ENCODE assay signal across 8 mouse cellular contexts in genomic region chr10:8795336-8795735, GRCm38 (mm10).
DNase-seq lines count a peak whose midpoint lies in the region; ATAC-seq and TF ChIP-seq lines count a peak whose summit lies in the region.

No protein-coding gene starts in this region.

- TF ChIP-seq CTCF in embryonic fibroblast, embryonic 13.5 days (IDR thresholded peaks at IDR 0.05; ENCODE audit: borderline replicate concordance, insufficient read depth, low read length) = peak; percentile 75
- TF ChIP-seq CTCF in hindbrain, postnatal 0 days (IDR thresholded peaks at IDR 0.05; ENCODE audit: low read depth) = peak; percentile 85

- H3K4me3 ChIP-seq in embryonic fibroblast, embryonic 13.5 days (ENCODE audit: insufficient read depth, low read length) = no peak overlapping the region
- H3K4me3 ChIP-seq in hindbrain, postnatal 0 days (ENCODE audit: low read length) = no peak overlapping the region
- no peak overlapping the region for H3K4me3 ChIP-seq in midbrain, embryonic 11.5 days (ENCODE audit: low read depth, low read length)

- H3K4me1 ChIP-seq in embryonic fibroblast, embryonic 13.5 days (ENCODE audit: control insufficient read depth, insufficient read depth, low read length) = no peaks in the 10 kb centered on the region
- no peaks in the 10 kb centered on the region for H3K4me1 ChIP-seq in hindbrain, postnatal 0 days (ENCODE audit: insufficient read depth, low read length)
- no peaks in the 10 kb centered on the region for H3K4me1 ChIP-seq in midbrain, embryonic 11.5 days (ENCODE audit: control insufficient read depth, insufficient read depth, low read length)

- no peaks in the 10 kb centered on the region for H3K36me3 ChIP-seq in hindbrain, postnatal 0 days (ENCODE audit: insufficient read depth, low read length)
- H3K36me3 ChIP-seq in midbrain, embryonic 11.5 days (ENCODE audit: control insufficient read depth, insufficient read depth, low read length) = no peaks in the 10 kb centered on the region

- no peak for TF ChIP-seq POLR2A in embryonic fibroblast, embryonic 13.5 days (IDR thresholded peaks at IDR 0.05; ENCODE audit: low read depth, low read length)

- H3K4me2 ChIP-seq in hindbrain, postnatal 0 days (ENCODE audit: low read depth, low read length) = no peak overlapping the region
- H3K4me2 ChIP-seq in midbrain, embryonic 11.5 days = no peak overlapping the region

- peak; percentile 75 for DNase-seq in MN1 (ENCODE audit: low spot score)
- DNase-seq in adrenal gland, postnatal 4 days (ENCODE audit: low spot score in 2 of 2) = peak; percentile 28 to 46
- peak; percentile 85 for DNase-seq in hindbrain, postnatal 0 days (ENCODE audit: low spot score)
- DNase-seq in left cerebral cortex, postnatal 10 days (ENCODE audit: extremely low spot score in 1 of 2, low spot score in 2 of 2) = peak; percentile 42 to 81
- peak; percentile 96 for DNase-seq in midbrain, embryonic 11.5 days (ENCODE audit: low spot score, missing footprints)
- peak; percentile 29 to 62 for DNase-seq in right cerebral cortex, postnatal 36 days (ENCODE audit: low spot score in 2 of 2)
- DNase-seq in Muller cell, postnatal 12 days (ENCODE audit: inconsistent ontology term) = no peak

- H3K27me3 ChIP-seq in hindbrain, postnatal 0 days (ENCODE audit: insufficient read depth, low read length) = no peaks in the 10 kb centered on the region
- H3K27me3 ChIP-seq in midbrain, embryonic 11.5 days (ENCODE audit: control insufficient read depth, insufficient read depth, low read length) = no peaks in the 10 kb centered on the region

- H3K9ac ChIP-seq in hindbrain, postnatal 0 days (replicated peaks; ENCODE audit: low read length) = no peak overlapping the region
- H3K9ac ChIP-seq in midbrain, embryonic 11.5 days (ENCODE audit: low read length) = no peak overlapping the region

- H3K9me3 ChIP-seq in hindbrain, postnatal 0 days (ENCODE audit: low read length) = no peaks in the 10 kb centered on the region
- no peaks in the 10 kb centered on the region for H3K9me3 ChIP-seq in midbrain, embryonic 11.5 days (ENCODE audit: control insufficient read depth, low read length)

- WGBS in hindbrain, postnatal 0 days = 40% methylated on average over 7 of the region's 7 CpGs
- 43% methylated on average over 7 of the region's 7 CpGs for WGBS in midbrain, embryonic 11.5 days

- intact Hi-C loops in left cerebral cortex, postnatal 10 days (cut with DNase I) = loop anchor here (10.0 kb wide), 2 partner anchors 179 to 959 kb away; no protein-coding TSS in a partner anchor

- H3K27ac ChIP-seq in embryonic fibroblast, embryonic 13.5 days (ENCODE audit: insufficient read depth, low read length) = no peak overlapping the region
- H3K27ac ChIP-seq in hindbrain, postnatal 0 days = no peak overlapping the region
- no peak overlapping the region for H3K27ac ChIP-seq in midbrain, embryonic 11.5 days (ENCODE audit: low read depth, low read length)

- 0 out of 2 replicates have a peak, but pooled peaks have one; percentile 54 for ATAC-seq in hindbrain, postnatal 0 days
- peak; percentile 59 for ATAC-seq in midbrain, embryonic 11.5 days (ENCODE audit: low FRiP score)
